Mouse (Mus musculus): ENCODE measurements at regions not wholly inside any gene's neighbourhood (a gene's known extent, or its start where the extent isn't known, plus 50 kb on each side); places are given as distances from the start of the nearest gene placed in this dataset.
"Not testable (repeated sequence)": the region's sequence is repeated elsewhere in the genome, so short reads cannot be mapped to it uniquely, and the experiment has no call there.

DNA sequence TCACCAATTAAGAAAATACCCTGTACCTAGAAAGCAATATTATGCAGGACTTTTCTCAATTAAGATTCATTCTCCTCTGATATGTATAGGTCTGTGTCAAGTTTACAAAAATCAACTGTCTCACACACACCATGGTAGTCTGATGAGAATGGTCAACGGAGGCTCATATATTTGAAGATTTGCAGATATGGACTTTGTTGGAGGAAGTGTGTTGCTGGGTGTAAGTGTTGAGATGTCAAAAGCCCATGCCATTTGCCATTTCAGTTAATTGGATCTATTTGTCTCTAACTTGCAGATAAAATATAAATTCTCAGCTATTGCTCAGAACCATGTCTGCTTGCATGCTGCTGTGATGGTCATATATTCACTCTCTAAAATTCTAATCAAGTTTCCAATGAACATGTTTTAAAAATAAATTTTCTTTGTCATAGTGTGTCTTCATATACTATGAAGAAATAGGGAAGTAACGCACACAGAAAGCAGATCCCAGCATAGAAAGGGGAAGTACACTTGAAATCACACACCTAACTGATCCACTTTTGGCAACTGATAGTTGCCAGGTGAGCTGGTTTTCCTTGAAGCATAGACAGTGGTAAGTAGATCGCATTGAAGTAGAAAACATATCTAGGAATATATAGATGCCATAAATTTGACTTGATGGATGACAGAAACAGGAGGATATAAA lies 326.4 kb downstream of the Gm11232 start:
- DNase-seq (ENCODE audit: low spot score in 2 of 2): no peak

DNA sequence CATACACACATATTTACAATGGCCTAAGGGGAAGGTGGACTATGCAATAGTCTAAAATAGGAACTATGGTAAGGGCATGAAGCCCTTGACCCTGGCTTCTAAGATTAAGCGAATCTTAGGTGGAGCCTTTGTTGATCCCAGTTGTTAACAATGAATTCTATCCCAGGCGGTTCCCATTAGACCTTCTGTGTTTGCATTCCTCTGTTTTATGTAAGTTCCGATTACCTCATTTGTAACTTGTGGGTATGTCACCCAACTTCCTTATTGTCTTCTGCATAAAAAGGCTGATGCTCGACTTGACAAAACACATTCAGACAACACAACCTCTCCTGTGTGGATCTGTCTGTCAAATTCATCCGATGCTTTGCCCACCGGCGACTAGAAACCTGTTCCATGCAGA lies 335.6 kb downstream of the Gm11232 start:
- not testable (repeated sequence) for DNase-seq (ENCODE audit: low spot score in 2 of 2)

DNA sequence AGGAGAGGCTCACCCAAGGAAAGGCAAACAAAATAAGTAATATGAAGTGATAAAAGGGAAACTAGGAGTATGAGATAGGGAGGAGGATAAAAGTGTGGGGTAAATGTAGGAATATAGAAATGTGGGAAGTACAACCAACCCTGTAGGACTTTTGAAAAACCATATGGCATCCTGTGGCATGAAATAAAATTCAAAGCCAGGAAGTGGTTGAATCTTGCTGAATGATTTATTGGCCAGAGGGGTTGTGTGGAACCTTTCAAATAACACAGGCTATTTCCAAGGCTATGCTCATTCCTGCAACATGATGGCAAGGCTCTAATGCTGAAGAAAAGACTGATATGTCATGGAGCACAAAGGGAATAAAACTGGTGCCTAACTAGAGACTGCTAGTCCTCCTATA lies 347.9 kb downstream of the Gm11232 start:
- no peak for DNase-seq (ENCODE audit: low spot score in 2 of 2)

DNA sequence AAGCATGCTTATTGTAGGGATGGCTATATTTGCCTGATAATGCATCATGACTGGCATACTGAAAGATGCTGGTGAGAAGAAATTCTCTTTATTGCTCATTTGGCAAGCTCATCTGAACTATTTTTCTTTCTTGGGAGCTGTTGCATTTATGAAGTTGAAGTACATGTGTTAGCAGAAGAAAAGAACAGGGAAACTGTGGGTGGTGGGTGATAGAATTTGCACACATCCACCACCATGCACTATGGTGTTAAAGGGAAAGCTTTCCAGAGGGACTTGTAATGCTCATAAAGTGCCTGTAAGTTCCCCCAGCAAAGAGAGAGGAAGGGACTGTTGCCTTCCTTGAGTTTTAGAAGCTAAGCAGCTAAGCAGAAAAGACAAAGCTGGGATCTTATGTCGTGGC lies 367.3 kb downstream of the Gm11232 start:
- peak in 1 of 2 experiments; percentile 1 for DNase-seq (ENCODE audit: low spot score in 2 of 2)

DNA sequence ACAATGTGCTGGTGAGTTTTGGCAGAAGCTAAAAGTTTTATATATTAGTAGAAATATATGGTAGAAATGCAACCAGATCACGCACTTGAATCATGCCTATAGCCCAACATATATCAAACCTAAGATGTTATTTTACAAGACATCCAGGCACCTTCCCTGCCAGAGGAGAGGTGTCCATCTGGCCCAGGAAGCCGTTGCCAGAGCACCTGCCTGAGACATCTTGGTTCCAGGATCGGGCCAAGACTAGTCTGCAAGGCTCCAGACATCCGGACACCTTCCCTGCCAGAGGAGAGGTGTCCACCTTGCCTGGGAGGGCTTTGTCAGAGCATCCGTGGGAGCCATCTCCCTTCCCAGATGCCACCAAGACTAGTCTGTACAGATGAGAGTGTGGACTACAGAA lies 388.5 kb downstream of the Gm11232 start:
- DNase-seq (ENCODE audit: low spot score in 2 of 2): no peak

DNA sequence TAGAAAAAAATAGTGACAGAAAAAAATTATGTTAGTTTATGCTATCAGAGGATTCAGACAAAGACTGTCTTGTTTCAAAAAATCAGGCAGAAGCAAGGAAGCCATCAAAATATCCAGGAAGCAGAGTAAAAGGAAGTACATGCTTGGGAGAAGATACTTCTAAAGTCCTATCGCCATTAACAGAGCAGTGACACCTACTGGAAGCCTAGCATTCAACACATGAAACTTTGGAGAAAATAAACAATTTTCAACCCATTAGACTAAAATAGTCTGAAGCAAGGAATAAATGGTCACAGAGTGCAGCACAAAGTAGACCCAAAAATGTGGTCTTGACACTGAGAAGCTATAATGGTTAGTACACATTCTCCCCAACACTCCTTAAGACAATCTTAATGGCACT lies 394.0 kb downstream of the Gm11232 start:
- DNase-seq (ENCODE audit: low spot score in 2 of 2): no peak

DNA sequence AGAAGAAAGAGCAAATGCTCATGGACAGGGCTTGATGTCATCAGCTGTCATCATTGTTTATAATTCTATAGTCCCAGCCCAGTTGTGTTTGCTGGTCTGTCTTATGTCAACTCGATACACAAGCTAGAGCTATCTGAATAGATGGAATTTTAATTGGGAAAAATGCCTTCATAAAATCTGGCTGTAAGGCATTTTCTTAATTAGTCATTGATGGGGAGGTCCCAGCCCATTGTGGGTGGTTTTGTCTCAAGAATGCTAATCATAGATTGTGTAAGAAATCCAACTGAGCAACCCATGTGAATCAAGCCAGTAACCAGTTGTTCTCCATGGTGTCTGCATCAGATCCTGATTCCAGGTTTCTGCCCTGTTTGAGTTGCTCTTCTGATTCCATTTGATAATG lies 400.1 kb downstream of the Gm11232 start:
- DNase-seq (ENCODE audit: low spot score in 2 of 2): no peak

DNA sequence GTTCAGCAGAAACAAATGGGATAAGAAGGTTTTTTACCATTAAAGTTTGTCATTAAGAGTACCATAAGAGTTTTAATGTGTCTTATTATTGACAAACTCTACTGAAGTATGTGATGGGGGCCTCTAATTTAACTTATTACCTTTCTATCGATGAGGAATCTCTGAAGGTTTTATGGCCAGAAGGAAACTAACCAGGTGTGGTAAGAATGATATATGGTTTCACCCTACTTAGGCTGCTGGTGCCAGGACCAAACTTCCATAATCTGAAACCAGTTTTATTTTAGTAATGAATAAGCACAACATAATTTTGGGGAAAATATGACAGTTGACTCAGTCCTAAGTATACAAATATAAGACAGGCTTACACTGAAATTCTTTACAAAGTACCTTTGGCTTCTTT lies 401.1 kb downstream of the Gm11232 start:
- DNase-seq (ENCODE audit: low spot score in 2 of 2): no peak

DNA sequence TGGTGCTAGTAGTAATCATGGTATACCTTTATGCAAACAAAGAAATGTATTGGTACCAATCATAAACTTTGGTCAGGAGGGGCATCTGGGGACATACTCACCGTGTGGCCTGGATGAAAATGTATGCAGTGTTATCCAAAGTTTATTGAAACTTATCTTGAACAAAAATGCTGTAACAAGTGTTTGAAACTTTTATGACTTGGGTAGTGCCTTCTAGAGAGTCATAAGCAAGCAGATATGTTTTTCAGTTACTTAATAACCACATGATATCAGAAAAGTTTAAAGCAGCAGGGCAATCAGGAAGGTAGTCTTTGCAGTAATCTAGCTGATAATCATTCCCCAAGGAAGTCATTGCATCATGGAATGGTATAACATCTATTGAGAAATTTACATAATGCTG lies 401.5 kb downstream of the Gm11232 start:
- DNase-seq (ENCODE audit: low spot score in 2 of 2): no peak

DNA sequence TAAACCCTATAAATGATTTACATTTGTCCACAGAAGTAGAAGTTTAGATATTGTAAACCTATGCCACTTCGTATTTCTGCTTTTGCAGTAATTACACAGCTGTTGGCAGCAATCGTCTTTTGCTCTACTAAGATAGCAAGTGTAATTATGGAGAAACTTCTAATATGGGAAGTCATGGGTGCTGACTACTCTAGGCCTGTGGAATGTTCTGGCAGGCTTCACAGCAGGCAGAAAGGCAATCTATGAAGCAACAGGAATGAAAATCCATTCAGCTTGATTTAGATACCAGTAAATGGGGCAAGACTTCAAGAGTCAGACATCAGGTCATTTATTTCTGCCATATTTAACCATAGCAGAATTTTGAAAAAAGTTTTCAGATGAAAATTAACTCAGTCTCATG lies 405.9 kb downstream of the Gm11232 start:
- DNase-seq (ENCODE audit: low spot score in 2 of 2): no peak

DNA sequence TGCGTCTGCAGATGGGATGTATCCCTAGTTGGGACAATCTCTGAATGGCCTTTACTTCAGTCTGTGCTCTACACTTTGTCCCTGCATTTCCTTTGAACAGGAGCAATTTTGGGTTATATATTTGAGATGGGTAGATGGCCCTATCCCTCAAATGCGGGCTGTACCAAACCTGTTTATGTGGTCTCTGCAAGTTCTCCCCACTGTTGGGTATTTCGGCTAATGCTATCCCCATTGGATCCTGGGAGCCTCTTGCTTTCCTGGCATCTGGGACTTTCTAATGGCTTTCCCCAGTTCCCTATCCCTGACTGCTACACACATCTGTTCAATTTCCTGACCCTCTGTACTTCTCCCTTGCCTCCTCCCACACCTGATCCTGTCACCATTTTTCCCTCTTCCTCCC lies 414.7 kb downstream of the Gm11232 start:
- no peak for DNase-seq (ENCODE audit: low spot score in 2 of 2)

DNA sequence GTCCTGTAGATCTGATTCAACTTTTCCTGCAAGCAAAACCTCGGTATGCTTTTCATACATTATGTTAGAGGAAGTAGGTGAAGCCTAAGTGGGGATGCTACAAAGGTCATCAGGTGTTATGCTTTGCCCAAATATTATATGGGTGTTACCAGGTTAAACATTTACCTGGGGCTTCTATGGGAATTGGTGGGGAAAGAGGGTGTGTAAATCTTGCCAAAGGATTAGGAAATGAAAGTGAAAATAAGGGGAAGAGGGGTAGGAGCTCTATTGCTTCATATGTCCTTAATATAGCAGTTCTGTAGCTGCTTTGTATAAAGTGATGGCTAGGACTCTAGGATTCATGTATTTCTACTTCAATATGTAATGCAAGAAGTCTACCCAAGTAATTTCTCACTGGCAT lies 419.2 kb downstream of the Gm11232 start:
- DNase-seq (ENCODE audit: low spot score in 2 of 2): no peak

DNA sequence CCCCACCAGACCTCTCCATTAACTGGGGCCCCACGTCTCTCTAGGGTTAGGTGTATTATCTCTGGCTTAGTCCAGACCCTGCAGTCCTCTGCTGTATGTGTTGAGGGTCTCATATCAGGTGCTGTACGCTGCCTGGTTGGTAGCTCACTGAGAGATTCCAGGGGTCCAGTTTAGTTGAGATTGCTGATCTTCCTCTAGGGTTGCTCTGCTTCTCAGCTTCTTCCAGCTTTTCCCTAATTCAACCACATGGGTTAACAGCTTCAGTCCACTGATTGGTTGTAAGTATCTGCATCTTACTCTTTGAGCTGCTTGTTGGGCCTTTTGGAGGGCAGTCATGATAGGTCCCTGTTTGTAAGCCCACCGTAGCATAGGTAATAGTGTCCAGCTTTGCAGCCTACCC lies 425.1 kb downstream of the Gm11232 start:
- DNase-seq (ENCODE audit: low spot score in 2 of 2): no peak

DNA sequence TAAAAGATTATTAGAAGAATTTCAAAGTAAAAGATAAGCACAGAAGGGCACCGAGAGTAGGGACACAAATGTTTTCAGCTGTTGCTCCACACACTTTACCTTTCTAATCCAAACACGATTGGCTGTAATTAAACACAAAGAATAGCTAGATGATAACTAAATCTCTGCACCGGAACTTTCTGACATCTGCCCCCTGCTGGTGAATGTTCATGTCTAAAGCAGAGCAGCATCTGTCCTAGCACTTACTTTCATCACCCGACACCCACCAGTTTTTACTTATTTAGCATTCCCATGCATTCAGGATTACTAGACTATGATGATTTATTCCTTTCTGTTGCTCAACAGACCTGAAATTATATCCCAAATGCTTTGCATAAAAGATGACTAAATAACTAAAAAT lies 425.7 kb downstream of the Gm11232 start:
- DNase-seq (ENCODE audit: low spot score in 2 of 2): no peak

DNA sequence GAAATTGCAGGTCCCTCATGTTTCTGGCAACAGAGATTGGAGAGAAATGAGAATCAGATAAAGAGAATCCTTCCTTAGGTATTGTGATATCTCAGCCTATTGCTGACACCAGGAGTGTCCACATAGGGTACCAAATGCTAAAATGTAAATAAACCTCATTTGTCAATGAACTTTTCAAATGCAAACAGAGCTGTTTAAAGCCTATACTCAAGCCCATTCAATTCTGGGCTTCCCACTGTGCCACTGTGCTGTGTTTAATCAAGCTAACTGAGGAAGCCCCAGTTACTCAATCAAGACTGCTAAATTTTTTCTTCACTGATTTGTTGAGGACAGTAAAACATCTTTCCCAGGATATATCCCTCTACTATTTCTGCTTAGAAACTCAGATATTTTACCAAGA lies 441.2 kb downstream of the Gm11232 start:
- no peak for DNase-seq (ENCODE audit: low spot score in 2 of 2)

DNA sequence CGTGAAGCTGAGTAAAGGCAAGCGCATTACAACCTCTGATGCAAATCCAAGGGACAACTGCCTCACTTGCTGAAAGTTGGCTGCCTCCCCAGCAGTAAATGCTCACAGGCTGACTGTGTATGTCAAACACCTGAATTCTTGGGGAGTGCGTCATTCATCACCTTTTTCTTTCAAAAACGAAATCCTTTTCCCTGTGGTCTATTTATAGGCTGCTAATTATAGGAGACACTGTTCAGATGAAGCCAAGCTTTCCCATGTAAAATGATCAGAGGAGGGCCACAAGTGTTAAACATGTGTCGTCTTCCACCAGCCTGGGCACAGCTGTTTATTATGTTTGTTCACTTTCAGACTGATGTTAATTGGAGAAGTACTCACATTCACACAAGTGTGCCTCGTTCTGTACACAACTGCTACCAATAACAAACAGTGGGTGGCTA lies 450.6 kb downstream of the Gm11232 start:
- no peak for DNase-seq (ENCODE audit: low spot score in 2 of 2)

DNA sequence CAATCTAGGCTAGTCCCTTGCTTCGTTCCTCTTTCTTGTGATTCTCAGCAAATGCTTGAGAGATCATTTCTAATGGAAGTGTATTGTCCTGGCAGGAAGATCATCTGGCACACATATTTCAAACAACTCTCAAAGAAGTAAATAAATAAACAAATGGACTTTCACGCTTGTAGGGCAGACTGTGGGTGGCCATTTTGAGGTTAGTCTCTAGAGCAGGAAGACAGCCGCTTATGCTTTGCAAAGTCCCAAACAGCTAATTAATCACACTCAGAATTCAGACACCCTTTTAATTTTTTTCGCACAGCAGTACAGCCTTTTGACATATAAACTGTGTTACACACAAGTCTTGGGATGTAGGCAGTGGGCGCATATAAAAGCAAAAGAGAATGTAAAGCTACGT lies 451.1 kb downstream of the Gm11232 start:
- no peak for DNase-seq (ENCODE audit: low spot score in 2 of 2)

DNA sequence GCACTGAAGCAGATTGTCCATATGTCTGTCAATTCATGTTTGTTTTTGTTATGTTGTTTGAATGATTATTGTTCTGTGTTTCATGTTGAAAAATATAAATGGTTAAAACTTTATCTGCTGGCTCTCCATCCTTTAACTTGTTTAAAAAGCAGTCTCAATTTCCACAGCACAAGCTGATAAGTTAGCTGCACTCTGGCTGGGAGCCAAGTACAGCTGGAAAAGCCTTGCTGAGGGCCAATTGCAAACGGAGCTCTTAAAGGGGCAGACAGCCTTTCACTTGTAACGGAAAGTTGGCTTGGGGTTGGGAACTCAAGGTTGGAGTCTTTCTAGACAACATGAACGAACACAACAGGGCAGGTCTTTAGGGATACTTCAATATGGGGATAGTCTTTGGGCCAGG lies 462.0 kb downstream of the Gm11232 start:
- not testable (repeated sequence) for DNase-seq (ENCODE audit: low spot score in 2 of 2)

DNA sequence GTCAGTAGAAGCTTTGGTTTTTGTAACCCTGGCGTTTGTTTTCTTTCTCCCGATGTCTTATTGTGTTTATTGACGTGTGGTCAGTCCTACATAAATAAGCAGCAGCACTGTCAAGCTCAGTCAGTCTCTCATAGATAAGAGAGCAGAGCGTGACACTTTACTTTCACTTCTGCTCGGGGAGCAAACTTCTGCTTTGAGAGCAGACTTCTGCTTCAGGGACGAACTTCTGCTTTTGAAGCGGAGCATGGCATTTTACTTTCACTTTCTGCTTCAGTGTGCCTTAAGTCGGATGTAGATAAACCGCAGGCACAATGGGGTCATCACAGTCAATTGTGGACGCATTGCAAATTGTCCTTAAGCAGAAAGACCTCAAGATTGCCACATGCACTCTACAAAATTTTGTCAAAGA lies 466.0 kb downstream of the Gm11232 start:
- DNase-seq (ENCODE audit: low spot score in 2 of 2): no peak

DNA sequence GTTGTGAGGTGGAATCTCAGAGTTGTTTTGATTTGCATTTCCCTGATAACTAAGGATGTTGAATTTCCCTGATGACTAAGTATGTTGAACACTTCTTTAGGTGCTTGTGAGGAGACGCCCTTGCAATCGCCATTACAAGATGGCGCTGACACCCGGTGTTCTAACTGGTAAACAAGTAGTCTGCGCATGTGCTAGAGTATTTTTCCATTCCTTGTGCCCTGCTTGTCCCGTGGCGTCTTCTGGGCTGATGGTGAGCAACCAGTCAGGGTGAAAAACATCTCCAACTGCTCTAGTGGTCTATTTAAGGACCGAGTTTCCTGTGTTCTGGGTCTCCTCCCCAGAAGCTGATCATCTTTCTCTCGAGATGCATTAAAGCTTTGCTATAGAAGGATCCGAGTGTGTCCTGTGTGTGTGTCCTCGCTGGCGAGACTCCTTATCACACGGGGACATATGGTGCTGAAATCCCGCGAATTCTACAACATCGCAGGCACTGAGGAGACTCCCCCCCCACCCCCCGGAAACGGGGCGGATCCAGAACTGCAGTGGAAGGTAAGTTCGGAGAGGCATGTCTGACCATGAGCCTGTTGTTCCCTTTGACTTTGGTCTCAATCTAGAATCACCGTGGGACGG lies 466.5 kb downstream of the Gm11232 start:
- not testable (repeated sequence) for DNase-seq (ENCODE audit: low spot score in 2 of 2)

DNA sequence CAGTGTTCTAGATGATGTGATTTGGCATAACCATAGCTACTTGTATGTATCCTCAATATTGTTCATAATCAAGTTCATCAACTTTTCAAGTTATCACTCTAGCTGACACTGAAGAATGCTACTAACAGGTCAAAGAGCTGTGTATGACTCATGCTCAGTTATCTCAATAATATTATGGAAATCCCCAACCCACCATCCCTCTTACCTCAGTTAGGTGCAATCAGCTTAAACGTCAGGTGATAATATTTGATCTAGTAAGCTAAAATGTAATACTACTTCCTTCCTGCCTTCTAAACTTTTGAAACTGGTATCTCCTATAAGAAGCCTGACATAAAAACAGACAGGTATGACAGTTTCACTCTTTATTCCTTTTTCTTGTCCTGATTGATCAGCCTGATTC lies 474.6 kb downstream of the Gm11232 start:
- DNase-seq (ENCODE audit: low spot score in 2 of 2): no peak

DNA sequence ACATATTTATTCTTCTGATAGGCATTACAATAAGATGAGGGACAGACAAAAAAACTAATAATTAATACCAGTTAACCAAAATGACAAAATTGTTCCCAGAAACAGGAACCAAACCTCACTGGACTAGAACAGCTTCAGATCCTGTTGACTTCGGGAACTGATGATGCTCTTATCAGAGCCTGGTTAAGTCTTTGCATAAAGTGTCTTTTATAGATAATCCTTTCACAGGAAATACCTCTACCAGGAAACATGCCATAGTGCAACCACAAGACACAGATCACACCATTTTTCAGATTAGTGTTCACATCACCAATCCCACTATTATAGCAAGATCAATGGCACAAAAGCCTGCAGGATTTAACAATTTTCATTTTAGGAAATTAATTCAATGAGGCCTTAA lies 478.1 kb downstream of the Gm11232 start:
- DNase-seq (ENCODE audit: low spot score in 2 of 2): no peak

DNA sequence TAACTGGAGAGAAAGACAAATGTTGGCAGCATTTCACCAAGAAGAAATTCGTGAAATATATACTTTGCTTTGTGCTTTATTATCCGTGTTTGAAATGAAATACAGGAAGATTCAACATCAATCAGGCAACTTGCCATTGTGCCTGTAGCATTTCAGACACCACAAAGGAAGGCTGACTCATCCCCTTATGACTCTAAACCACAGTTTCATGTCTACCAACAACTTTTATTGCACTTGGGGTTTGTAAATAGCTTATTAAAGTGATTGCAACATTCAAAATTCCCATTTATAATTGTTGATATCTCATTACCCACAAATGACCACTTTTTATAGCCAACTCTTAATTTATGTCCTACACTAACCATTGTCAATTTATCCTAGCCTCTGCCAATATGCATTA lies 497.9 kb downstream of the Gm11232 start:
- no peak for DNase-seq (ENCODE audit: low spot score in 2 of 2)

Data from layer of hippocampus, postnatal 14 days (tissue).